Mouse (Mus musculus): ENCODE measurements around the gene Esyt1.

Esyt1 gene

DNA sequence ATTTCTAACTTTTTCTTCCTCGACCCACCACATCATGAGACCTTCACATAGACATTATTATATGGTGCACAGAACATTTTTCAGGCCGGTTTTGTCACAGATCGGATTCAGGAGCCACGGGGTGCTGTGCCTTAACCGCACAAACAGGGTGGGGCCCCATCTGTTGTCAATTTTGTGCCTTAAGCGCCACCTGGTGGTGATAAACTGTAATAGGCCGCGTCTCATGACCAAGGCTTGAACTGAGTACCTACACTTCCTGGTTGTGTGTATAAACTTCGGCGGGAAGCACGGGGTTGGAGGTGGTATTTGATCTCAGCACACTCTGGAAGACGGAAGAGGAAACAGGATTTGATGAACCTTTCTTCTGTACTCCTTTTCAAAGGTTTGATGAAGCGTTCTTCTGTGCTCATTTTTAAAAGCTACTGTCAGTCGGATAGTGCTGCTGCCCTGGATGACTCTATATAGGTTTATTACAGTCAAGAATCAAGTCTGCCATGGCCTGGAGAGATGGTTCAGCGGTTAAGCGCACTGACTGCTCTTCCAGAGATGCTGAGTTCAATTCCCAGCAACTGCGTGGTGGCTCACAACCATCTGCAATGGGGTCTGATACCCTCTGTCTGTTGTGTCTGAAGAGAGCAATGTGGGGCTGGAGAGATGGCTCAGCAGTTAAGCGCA lies 10.7 kb upstream of the Esyt1 start:
- DNase-seq = peak; percentile 91 to 94

DNA sequence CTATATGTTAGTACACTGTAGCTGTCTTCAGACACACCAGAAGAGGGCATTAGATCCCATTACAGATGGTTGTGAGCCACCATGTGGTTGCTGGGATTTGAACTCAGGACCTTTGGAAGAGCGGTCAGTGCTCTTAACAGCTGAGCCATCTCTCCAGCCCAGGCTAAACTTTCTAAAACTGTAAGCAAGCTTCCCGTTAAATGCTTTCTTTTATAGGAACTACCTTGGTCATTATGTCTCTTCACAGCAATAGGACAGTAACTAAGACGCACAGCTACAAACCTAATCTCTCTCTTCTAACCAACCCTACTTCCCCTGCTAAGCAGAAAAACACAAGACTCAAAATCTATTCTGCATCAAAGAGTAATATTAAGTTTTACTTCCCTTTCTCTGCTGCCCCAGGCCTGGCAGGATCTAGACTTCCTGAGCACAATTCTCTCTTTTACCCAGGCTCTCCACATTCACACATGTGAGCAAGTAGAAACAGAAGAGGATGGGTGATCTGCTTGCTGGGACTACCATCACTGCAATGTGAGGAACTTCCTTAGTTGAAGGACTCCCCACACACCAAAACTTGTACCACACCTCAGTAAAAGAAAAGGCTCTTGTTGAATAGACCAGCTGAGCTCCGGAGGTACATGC lies 10.1 kb upstream of the Esyt1 start:
- DNase-seq = peak in 1 of 2 experiments; percentile 70

DNA sequence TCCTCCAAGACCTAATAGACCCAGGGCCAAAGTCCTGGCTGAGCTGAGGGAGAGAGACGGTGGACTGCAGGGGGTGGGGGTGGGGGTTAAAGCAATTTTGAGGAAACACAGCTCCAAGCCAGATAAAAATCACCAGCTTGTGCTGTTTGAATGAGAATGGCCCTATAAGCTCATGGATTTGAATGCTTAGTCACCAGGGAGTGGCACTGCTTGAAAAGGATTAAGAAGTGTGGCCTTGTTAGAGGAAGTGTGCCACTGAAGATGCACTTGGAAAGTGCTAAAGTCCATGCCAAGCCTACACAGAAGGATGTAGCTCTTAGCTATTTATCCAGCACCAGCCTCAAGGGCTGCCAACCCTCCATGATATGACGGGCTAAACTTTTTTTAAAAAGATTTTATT lies 9.5 kb upstream of the Esyt1 start:
- peak; percentile 7 to 30 for DNase-seq

DNA sequence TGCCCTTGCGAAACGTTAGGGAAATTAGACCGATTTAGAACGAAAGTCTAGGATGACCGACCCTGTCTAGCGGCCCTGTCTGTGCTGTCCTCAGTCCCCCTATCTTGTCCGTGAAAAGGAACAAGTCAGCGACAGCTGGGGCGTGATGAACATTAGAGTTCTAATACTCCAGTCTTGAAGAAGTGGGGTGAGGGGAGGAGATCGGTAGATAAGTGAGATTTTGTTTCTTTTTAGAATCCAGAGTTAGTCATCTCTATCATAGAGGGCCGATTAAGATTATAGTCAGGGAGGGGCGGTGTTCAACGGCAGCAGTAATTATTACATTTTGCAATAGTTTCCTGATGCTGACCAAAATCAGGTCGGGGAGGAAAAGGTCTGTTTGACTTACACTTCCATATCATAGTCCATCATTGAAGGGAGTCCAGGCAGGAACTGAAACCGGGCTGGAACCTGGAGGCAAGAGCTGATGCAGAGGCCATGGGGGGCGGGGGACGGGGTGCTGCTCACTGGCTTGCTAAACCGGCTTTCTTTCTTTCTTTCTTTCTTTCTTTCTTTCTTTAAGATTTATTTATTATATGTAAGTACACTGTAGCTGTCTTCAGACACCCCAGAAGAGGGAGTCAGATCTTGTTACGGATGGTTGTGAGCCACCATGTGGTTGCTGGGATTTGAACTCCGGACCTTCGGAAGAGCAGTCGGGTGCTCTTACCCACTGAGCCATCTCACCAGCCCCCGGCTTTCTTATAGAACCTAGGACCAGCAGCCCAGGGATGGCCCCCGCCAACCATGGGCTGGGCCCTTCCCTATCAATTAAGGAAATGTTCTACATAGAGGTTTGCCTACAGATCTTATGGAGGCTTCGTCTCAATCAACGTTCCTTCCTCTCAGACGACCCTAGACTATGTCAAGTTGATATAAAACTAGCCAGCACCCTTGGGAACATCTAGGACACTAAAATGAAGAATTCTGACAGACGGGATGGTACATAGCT lies 990 bp upstream of the Esyt1 start:
- peak; percentile 38 to 41 for DNase-seq

DNA sequence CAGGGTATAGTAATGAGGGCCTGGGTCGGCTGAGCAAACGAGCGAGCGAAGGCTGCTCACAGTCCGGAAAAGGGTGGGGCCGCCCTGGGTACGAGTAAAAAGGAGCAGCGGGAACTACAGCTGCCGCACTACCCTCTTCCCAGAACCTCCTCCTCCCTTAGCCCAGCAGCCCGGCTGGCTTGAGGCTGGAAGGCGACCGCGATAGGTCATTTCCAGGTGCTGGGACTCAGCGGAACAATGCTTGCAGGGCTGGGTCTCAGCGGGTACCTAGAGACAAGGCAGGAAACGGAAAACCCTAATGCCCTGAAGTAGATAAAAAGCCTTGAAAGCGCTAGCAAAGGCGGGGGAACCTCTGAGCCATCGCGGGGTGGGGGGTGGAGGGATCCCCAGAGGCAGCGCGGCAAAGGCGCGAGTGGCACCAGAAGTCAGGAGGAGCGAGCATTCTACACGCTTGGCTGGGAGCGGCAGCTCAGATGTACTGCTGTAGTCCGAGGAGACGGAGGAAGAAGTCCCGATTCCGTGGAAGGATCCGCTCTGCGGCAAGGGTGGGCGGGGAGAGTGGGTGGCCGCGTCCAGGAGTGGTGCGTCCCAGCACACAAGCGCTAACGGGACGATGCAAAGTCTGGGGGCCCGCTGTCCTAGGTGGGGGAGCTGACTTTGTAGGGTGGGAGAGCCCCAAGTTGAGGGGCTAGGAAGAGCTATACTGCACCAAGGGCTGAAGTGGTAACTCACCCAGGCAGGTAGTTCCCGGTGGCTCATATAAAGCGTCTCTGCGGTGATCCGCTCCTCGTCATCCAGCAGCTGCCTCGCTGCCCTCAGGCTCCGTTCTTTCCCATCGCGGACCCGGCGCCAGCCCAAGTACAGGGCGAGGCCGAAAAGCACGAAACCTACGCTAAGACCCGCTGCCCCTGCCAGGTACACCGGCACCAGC lies 674 bp downstream of the Esyt1 start:
- DNase-seq = peak; percentile 72 to 74

DNA sequence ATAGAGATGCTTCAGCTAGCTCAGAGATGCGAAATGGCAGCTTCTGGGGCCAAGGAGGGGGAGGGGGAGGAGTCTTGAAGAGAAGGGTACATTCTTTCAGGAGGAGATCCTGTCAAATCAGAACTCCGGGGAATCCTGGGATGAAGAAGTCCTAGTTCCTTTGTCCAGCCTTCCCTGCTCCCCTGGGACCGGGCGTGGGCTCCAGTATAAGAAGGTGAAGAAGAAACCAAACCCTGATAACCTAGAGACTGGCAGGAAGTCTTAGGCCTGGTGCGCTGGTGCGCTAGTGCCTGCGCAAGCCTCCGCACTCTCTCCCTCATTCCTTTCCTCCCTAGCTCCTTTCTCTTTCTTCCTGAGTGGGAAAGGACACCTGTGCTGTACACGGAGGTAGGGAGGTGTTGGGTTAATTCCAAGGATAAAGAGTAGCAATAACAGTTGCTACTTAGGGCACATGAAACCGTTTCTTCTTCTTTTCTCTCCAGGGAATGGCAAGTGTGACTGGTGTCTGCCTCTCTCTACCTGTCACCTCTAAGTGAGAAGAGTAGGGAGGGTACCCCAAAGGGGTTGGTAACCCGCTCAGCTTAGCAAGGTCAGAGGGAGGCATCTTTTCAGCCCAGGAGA lies 1.4 kb downstream of the Esyt1 start:
- DNase-seq = peak; percentile 31 to 45

DNA sequence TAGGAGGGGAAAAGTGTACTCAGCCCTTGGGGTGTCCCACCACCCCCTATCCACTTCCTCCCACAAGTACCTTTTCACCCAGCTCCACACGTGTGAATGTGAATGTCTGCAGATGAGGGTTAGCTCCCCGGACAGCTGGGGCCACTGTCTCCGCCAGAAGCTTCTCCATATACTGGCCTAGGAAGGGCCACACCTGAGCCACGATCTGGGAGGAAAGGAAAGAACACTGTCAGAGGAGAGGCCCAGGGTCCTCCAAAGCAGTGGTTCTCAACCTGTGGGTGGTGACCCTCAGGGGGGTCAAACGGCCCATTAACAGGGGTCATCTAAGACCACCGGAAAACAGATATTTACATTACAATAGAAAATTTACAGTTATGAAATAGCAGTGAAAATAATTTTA lies 3.3 kb downstream of the Esyt1 start:
- DNase-seq = no peak

DNA sequence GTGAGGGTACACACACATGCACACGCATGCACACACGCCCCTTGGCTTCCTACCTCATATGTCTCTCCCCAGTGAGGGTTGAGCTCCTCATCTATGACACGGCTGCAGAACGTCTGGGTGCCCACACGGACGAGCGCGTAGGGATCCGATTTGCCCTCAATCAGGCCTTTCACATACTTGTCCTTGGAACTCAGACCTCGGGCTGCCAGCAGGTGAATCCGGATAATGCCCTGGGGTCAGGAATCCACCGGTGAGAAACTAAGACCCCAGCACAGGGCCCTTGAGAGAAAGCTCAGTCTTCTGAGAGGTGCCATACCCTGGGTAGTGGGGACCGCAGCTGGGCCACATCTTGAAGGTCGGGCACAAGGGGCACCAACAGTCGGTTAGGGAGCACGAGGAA lies 5.1 kb downstream of the Esyt1 start:
- DNase-seq = no peak

DNA sequence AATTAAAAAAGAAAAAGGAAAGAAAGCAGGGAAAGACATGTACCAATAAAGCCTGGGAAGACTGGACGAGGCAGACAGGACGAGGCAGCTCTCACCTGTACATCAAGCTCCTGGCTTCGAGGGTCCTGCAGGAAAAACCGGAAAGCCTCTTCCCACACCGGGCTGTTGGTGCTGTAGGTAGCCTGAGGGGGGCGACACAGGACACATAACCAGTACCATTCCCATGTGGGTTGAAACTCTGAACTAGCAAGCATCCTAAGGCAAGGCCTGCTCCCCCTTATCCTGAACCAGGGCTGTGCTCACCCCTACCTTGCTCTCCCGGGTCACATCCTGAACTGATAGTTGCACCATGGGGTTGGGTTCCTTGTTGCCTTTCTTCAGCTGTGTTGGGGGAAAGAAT lies 6.8 kb downstream of the Esyt1 start:
- peak; percentile 58 to 63 for DNase-seq

DNA sequence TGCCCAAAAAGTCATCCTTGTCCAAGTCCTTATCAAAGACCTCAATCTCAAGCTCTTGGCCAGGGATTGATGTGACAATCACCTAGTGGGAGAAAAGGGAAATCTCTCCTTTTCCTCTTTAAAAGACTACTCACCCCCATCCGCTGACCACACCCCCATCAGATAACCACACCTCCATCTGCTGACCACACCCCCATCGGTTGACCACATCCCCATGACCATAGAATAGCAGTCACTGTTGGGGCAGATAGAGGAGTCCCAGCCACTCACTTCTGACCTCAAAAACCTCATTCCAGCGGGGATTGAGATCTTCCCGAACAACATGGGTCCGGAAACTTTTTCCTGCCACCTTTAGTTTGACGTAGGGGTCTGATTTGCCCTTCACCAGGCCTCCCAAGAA lies 9.0 kb downstream of the Esyt1 start:
- DNase-seq = no peak

DNA sequence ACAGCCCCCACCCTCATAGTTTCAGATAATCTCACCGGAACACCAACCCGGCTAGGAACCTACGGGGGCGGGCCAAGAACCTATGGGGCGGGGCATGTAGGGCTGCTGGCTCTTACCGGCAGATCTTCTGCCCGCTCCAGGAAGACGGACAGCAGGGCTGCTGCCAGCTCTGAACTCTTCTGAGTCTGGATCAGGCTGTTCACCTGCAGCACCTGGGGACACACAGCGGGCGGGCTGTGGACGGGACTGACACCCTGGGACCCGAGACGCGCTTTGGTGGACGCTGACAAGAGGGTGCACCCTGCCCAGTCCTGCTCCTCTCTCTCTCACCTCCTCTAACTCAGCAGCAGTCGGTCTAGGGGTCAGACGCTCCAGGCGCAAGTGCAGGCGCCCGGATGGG lies 9.6 kb downstream of the Esyt1 start:
- DNase-seq = no peak

DNA sequence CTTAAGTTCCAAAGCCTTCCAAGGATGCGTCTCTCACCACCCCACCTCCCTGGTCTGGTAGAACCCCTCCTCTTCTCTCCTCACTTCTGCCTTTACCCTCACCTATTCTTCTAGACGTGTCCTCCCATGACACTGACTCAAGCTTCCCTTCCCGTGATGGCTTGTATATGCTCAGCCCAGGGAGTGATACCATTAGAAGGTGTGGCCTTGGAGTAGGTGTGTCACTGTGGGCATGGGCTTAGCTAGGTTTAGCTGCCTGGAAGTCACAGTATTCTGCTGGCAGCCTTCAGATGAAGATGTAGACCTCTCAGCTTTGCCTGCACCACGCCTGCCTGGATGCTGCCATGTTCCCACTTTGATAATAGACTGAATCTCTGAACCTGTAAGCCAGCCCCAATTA lies 10.6 kb downstream of the Esyt1 start:
- DNase-seq = no peak

DNA sequence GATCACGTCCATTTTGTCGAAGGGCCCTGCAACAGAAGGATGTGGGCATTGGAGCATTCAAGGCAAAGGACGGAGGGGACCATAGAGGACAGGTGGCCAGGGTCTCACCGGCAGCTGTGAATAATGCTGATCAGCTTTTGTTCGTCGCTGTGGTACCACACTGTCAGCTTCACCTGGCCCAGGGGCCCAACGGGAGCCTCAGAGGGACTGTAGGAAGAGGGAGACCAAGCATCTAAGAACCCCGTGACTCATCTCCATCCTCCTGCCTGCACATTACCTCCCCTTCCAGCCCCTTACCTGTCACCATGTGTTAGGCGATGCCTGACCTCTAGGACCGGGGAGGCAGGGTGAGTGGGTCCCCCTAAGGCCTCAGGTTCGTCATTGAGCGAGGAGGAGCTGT lies 13.9 kb downstream of the Esyt1 start:
- DNase-seq = no peak

DNA sequence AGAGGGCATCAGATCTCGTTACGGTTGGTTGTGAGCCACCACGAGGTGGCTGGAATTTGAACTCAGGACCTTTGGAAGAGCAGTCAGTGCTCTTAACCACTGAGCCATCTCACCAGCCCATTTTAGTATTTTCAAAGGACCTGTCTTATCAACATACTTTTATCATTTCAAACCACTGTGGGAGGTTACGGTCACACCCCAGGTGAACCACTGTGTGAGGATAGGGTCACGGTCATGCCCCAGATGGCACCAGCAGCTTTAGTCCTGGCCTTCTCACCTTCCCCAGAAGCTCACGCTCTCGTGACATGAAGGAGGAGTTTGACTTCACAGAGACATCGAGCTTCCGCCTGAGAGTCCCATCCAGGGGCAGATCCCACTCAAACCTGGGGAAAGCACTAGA lies 14.5 kb downstream of the Esyt1 start:
- DNase-seq = no peak

DNA sequence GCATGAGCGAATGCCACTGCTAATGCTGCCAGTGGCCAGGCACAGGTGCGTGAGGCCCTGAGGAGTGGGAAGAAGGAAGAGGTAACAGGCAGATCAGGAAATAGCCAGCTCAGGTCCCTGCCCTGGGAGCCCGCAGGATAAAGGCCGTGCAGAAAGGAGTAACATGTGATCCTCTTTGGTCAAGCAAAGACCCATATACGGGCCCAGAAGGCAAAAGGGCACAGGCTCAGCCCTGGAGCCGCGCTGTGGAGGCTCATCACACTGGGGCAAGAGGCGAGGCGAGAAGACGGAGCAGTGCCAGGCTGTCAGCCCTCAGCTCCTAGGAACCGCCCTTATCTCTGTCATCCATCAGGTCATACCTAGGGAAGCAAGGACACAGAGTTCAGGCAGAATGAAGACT lies 15.4 kb downstream of the Esyt1 start:
- no peak for DNase-seq

DNA sequence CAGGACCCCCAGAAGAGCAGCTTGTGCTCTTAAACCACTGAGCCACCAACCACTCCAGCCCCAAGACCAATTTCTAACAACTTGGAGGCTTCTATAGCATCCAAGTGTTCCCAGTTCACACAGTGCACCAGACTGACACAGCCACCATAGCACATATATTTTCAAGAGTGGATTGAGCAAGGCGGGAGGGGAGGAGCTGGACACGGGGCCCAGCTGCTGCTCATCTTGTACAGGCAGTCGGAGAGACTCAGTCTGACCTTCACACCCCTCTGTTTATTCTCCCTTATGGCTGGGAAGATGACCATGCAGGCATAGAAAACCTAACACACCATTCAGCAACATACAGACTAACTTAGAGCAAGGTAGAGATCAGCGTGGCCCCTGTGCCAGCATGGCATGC lies 15.8 kb downstream of the Esyt1 start:
- DNase-seq = no peak

DNA sequence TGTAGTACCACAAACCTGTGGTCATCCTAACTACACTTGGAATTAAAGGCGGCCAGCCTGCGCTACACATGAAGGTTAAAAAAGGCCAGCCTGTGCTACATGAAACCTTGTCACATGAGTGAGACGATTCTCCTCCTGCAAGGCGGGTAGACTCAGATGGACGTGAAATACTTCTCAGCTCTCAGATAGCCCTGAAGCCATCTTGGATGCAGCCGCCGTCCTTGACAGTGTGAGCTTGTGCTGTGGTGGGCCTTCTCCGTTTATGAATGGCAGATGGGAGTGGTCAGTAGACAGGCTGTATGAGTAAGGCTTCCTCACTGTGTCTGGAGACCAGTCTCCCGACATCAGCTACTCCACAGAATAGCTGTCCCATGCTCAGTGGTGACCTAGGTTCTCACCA lies 16.5 kb downstream of the Esyt1 start:
- no peak for DNase-seq

DNA sequence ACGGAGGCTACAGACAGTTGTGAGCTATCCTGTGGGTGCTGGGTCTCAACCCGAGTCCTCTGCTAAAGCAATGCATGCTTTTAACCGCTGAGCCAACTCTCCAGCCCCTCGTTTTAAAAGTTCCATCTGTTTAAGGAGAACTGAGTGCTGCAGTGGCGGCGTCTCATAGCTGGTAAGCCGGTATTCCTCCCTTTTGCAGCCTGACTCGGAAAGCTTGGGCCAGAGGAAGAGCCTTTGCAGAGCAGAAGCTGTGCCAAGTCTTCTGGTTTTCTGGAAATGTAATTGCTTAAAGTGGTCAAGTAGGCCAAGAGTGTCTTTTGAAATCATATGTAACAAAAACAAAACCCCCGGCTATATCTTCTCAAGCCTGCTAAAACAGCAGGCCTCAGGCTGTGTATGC lies 17.4 kb downstream of the Esyt1 start:
- no peak for DNase-seq

DNA sequence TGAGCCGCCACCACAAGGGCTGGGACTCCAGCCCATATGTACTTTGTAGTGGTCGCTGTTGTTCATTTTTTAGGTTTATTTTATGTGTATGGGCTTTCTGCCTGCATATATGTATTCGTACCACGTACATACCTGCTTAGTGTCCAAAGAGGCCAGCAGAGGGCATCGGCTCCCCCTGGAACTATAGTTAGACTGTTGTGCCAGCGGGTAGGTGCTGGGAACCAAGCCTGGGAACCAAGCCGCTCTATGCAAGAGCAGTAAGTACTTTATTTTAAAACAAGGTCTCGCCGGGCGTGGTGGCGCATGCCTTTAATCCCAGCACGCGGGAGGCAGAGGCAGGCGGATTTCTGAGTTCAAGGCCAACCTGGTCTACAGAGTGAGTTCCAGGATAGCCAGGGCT lies 19.7 kb downstream of the Esyt1 start:
- no peak for DNase-seq

DNA sequence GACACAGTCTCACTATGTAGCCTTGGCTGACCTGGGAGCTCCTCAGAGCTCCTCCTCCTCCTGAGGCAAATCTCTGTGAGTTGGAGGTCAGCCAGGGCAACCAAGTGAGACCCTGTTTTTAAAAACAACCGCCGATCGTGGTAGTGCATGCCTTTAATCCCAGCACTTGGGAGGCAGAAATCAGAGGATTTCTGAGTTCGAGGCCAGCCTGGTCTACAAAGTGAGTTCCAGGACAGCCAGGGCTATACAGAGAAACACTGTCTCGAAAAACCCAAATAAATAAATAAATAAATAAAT lies 20.4 kb downstream of the Esyt1 start:
- peak in 1 of 2 experiments; percentile 9 for DNase-seq

DNA sequence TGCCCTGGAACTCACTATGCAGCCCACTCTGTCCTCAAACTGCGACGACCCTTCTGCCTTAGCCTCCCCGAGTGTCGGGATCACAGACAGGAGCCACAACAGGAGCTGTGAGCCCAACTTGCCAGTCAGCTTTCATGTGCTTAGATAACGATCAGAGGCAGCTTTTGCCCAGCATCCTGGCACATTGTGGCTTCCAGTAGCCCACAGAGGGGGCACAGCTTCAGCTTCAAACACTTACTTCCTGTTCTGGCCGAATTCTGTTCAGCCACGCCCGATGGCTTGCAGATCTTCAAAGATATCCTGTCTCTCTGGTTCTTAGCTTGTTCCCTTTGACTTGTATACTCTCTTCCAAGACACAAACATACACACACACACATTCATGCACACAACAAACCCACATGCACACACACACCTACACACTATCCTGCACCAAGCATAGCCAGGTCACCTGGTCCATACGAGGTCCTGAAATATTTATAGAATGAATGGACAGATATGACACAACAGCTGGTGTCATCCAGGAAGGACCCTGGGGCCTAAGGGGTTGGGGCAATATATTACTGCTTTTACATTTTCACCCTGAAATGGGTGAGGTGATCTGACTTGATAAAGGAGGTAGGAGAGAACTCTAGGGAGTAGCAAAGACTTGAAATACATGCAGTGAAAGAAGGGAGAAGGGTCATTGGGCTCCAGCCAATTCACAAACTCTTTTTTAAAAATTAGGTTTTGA lies 20.9 kb downstream of the Esyt1 start:
- peak; percentile 48 to 50 for DNase-seq

DNA sequence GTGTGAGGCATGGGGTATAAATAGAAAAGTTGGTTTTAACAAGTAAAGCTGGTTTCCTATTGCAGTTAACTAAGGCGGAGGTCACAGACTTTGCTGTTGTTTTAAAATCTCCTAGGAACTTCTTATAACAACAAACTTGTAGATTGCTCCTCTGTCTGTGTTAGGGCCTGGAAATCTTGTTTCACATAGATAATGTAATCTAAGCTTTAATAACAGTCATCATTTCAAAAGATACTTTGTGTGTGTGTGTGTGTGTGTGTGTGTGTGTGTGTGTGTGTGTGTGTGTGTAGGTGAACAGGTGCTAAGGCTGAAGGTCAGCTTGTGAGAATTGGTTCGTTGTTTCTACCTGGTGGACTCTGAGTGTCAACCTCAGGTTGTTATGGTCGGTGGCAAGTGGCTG lies 21.7 kb downstream of the Esyt1 start:
- no peak for DNase-seq

Measured in B cell, adult 2 months (primary cell).